Mouse (Mus musculus) cerebellum, adult 2 months (tissue): Measurements from ENCODE around the gene Zcchc7. TPM values are rescaled to one million over a fixed set of nuclear protein-coding genes. Genes with fewer than 3 reads are reported as not detected.

Experiments used
- DNase-seq, 2 experiments: peaks; one replicate each; pipeline ENCODE4 v3.0.0; 2021
- H3K27ac ChIP-seq: fragments of 200-500 bp; 2 replicates; pipeline ENCODE4 v1.5.1; 2012; ENCODE audit warnings: low read length, control low read depth, inconsistent platforms; ENCODE audit not compliant: insufficient read depth
- H3K27me3 ChIP-seq: fragments of 200-500 bp; 2 replicates; pipeline ENCODE4 v1.6.1; 2012; ENCODE audit warnings: inconsistent platforms, mild to moderate bottlenecking, low read length, moderate library complexity; ENCODE audit not compliant: control insufficient read depth, insufficient read depth
- H3K4me1 ChIP-seq: fragments of 200-500 bp; 2 replicates; pipeline ENCODE4 v1.6.1; 2011; ENCODE audit warnings: low read length; ENCODE audit not compliant: control insufficient read depth, insufficient read depth
- H3K4me3 ChIP-seq: fragments of 200-500 bp; replicated peaks from 2 replicates; pipeline ENCODE3; 2011; ENCODE audit warnings: mild to moderate bottlenecking, low read depth, low read length, control low read depth; ENCODE audit not compliant: insufficient read depth
- CTCF ChIP-seq: fragments of 200-500 bp; IDR thresholded peaks from 2 replicates; pipeline ENCODE4 v1.5.1; 2011; ENCODE audit warnings: low read depth, mild to moderate bottlenecking, control low read depth, low read length, moderate library complexity, borderline replicate concordance; ENCODE audit not compliant: insufficient read depth
- POLR2A ChIP-seq: fragments of 200-500 bp; IDR thresholded peaks from 2 replicates; pipeline ENCODE4 v1.6.1; 2011; ENCODE audit warnings: low read length, control low read depth, borderline replicate concordance; ENCODE audit not compliant: insufficient read depth
- WGBS: fragments of 180-500 bp; shearing (Covaris S2); methylation state at CpG from one replicate; pipeline ENCODE4 v1.1.7; 2018; 5-methylcytosine and 5-hydroxymethylcytosine counted together
- polyA plus RNA-seq: library from polyadenylated mRNA; depleted of rRNA; stranded (reverse); fragments of >200 nt; gene quantifications from 2 replicates; pipeline ENCODE4 v1.2.3, GENCODE M21; 2012

Gene Zcchc7
- polyA plus RNA-seq, 1 experiment = 58.0 TPM

GRCm38 (mm10) chr4:44830609-44831008 is 74.9 kb downstream of the Zcchc7 start:
- Histone ChIP-seq H3K27me3 (no peaks in the 10 kb centered on the region), H3K27ac (no peak overlapping the region), H3K4me3 (no peak overlapping the region), H3K4me1 (no peaks in the 10 kb centered on the region)
- WGBS = 94% methylated on average over 3 of the region's 3 CpGs
- DNase-seq = no peak
- TF ChIP-seq CTCF = no peak
- no peak for TF ChIP-seq POLR2A

DNA sequence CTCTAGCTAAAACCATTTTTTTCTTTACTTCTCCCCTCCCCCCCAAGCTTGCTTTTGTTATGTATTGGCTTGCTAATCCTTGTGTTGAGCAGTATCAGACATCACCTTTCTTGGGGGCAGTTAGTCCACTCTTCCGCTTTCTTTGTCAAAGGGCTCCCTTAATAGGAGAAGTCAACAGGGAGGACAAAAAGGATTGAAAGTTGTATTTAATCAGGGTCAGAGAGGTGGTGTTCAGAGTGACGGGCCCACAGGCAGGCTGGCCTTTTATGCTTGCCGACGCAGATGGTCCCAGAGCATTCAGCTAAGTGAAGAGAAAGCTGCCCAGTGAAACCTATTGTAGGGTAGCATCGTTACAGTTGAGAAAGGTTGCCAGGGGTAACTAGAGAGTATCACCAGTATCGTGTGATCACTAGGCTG is 96.2 kb downstream of the Zcchc7 start:
- Histone ChIP-seq H3K27ac (no peak overlapping the region), H3K4me1 (no peaks in the 10 kb centered on the region), H3K4me3 (no peak overlapping the region), H3K27me3 (no peaks in the 10 kb centered on the region)
- DNase-seq = no peak
- TF ChIP-seq POLR2A (no peak), CTCF (no peak)
- WGBS = 49% methylated on average over 6 of the region's 6 CpGs

DNA sequence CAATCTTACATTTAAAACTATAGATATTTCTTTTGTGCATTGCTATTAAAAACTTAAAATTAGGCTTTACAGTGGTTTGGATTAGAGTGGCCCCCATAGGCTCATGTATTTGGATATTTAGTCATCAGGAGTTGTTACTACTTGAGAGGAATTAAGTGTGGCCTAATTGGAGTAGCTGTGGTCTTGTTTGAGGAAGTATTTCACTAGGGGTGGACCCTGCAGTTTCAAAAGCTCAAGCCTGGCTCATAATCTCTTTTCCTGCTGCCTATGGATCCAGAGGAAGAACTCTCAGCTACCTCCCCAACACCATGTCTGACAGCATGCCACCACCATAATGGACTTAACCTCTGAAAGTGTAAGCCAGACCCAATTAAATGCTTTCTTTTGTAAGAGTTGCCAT is 115.9 kb downstream of the Zcchc7 start:
- Histone ChIP-seq H3K4me1 (no peaks in the 10 kb centered on the region), H3K4me3 (no peak overlapping the region), H3K27ac (no peak overlapping the region), H3K27me3 (no peaks in the 10 kb centered on the region)
- no peak for DNase-seq
- TF ChIP-seq CTCF (no peak), POLR2A (no peak)

- 98% methylated on average over 1 of the region's 1 CpGs for WGBS
- no peak overlapping the region for H3K4me3 ChIP-seq
- no peak overlapping the region for H3K27ac ChIP-seq
- TF ChIP-seq CTCF (no peak), POLR2A (no peak)
- H3K27me3 ChIP-seq = no peaks in the 10 kb centered on the region
- no peak for DNase-seq
- no peaks in the 10 kb centered on the region for H3K4me1 ChIP-seq
These were observed 116.4 kb downstream of the Zcchc7 start for GRCm38 (mm10) chr4:44872048-44872447.

- DNase-seq = no peak
- Histone ChIP-seq H3K27ac (no peak overlapping the region), H3K4me1 (no peaks in the 10 kb centered on the region), H3K4me3 (no peak overlapping the region), H3K27me3 (no peaks in the 10 kb centered on the region)
- WGBS = 49% methylated on average over 7 of the region's 7 CpGs
- no peak for TF ChIP-seq CTCF
- no peak for TF ChIP-seq POLR2A
These were observed 124.5 kb downstream of the Zcchc7 start for GRCm38 (mm10) chr4:44880065-44880623.

- Histone ChIP-seq H3K4me3 (no peak overlapping the region), H3K4me1 (no peaks in the 10 kb centered on the region), H3K27me3 (no peaks in the 10 kb centered on the region), H3K27ac (no peak overlapping the region)
- no peak for TF ChIP-seq POLR2A
- TF ChIP-seq CTCF = no peak
- DNase-seq = no peak
- WGBS = 57% methylated on average over 6 of the region's 6 CpGs
These were observed 130.5 kb downstream of the Zcchc7 start for GRCm38 (mm10) chr4:44886143-44886542.

DNA sequence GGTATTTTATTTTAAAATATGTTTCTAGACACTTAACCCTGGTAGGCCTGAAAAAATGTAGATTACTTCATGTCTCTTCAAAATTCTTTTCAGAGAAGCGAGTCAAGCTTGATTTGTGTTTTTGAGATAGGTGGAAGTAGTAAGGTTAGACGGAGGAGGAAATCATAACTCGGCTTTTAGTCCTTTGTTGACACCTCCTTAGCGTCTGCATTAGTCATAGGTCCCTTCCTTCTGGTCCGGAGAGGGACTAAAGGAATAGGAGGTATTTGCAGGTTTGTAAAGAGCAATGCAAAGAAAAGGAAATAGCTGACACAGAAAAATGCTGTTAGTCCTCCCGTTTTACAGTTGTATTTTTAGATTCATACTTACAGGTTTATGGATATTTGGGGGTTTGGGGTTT is 135.7 kb downstream of the Zcchc7 start:
- no peak overlapping the region for H3K27ac ChIP-seq
- H3K4me1 ChIP-seq = no peaks in the 10 kb centered on the region
- no peak for TF ChIP-seq CTCF
- no peak overlapping the region for H3K4me3 ChIP-seq
- no peaks in the 10 kb centered on the region for H3K27me3 ChIP-seq
- 87% methylated on average over 6 of the region's 6 CpGs for WGBS
- DNase-seq = no peak

DNA sequence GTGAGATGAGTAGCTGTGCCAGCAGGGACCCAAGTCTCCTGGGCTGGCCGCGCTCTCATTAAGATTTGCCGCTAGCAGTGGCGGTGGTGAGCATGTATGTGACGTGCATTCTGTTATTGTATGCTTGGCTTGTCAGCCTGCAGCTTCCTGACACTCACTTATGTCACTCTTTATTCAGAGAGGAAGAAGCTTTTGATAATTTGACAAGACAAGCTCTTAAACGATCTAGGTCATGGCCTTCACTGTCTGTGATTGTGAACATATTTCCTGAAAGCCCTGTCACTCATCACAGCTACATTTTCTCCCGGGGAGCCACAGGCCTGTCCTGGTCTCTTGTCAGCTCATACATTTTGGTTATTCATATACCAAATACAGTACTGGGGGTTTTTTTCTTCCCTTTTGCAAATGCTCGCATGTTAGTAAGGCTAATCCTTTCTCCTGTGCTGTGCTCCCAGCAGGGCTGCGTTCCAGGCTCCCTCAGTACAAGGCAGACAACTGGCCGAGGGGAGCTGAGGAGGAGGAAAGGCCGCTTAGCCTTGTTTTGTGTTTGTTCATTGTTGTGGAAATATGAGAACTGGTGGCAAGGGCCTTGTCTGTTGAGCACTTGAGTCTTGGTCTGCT is 150.1 kb downstream of the Zcchc7 start:
- Histone ChIP-seq H3K4me3 (no peak overlapping the region), H3K4me1 (peaks cover 3% of the 10 kb centered on the region), H3K27me3 (no peaks in the 10 kb centered on the region), H3K27ac (0 out of 2 replicates have a peak overlapping the region, but pooled peaks have one; percentile 43)
- peak; percentile 38 for DNase-seq
- WGBS = 17% methylated on average over 11 of the region's 11 CpGs
- no peak for TF ChIP-seq POLR2A
- no peak for TF ChIP-seq CTCF
